ENCODE assay signal across 28 mouse cellular contexts in genomic region chr4:131148042-131148747, GRCm38 (mm10).
DNase-seq lines count a peak whose midpoint lies in the region; ATAC-seq and TF ChIP-seq lines count a peak whose summit lies in the region.
"Had no signal": no experiment of that assay in that cellular context is flagged by ENCODE, and none has a peak within 500 bp of the region (broad histone marks: within the 10 kb centered on the region; RNA-seq: fewer than 3 reads in every experiment).

No protein-coding gene starts in this region.

- TF ChIP-seq CTCF in hindbrain, postnatal 0 days (IDR thresholded peaks at IDR 0.05; ENCODE audit: low read depth) = no peak
- no peak for TF ChIP-seq CTCF in brain, embryonic 14.5 days (IDR thresholded peaks at IDR 0.05; ENCODE audit: borderline replicate concordance, extremely low read depth, insufficient read depth, insufficient read length)

- no peaks in the 10 kb centered on the region for H3K9me3 ChIP-seq in hindbrain, embryonic 13.5 days
- H3K9me3 ChIP-seq in hindbrain, postnatal 0 days (ENCODE audit: low read length) = no peaks in the 10 kb centered on the region
- H3K9me3 ChIP-seq in heart, embryonic 11.5 days (replicated peaks; ENCODE audit: control insufficient read depth, low read length) = no peaks in the 10 kb centered on the region
- H3K9me3 ChIP-seq: limb, embryonic 10.5 days; limb, embryonic 15.5 days; midbrain, embryonic 15.5 days; stomach, embryonic 15.5 days had no signal

- peaks cover 26% of the 10 kb centered on the region; the same call in 1 of the 2 replicates for H3K27me3 ChIP-seq in hindbrain, embryonic 13.5 days
- no peaks in the 10 kb centered on the region for H3K27me3 ChIP-seq in hindbrain, postnatal 0 days (ENCODE audit: insufficient read depth, low read length)
- H3K27me3 ChIP-seq in heart, embryonic 11.5 days (ENCODE audit: control insufficient read depth, insufficient read depth, low read length) = peaks cover 10% of the 10 kb centered on the region
- H3K27me3 ChIP-seq: embryonic facial prominence, embryonic 12.5 days; limb, embryonic 15.5 days; liver, embryonic 13.5 days; midbrain, embryonic 15.5 days; stomach, embryonic 15.5 days had no signal

- no peaks in the 10 kb centered on the region for H3K36me3 ChIP-seq in hindbrain, embryonic 13.5 days
- H3K36me3 ChIP-seq in hindbrain, postnatal 0 days (ENCODE audit: insufficient read depth, low read length) = no peaks in the 10 kb centered on the region
- H3K36me3 ChIP-seq in heart, embryonic 11.5 days (ENCODE audit: control insufficient read depth, insufficient read depth, low read length) = no peaks in the 10 kb centered on the region
- H3K36me3 ChIP-seq: embryonic facial prominence, embryonic 12.5 days; limb, embryonic 10.5 days; limb, embryonic 15.5 days; liver, embryonic 13.5 days; midbrain, embryonic 15.5 days; stomach, embryonic 15.5 days had no signal

- no peak for TF ChIP-seq POLR2A in brain, embryonic 14.5 days (IDR thresholded peaks at IDR 0.05; ENCODE audit: borderline replicate concordance, extremely low read depth, insufficient read depth, insufficient read length, poor library complexity, severe bottlenecking)

- H3K9ac ChIP-seq in hindbrain, embryonic 13.5 days = no peak overlapping the region
- H3K9ac ChIP-seq in hindbrain, postnatal 0 days (replicated peaks; ENCODE audit: low read length) = no peak overlapping the region
- H3K9ac ChIP-seq in heart, embryonic 11.5 days (ENCODE audit: low read depth, low read length) = no peak overlapping the region
- H3K9ac ChIP-seq: embryonic facial prominence, embryonic 12.5 days; limb, embryonic 15.5 days; liver, embryonic 13.5 days; midbrain, embryonic 15.5 days; stomach, embryonic 15.5 days had no signal

- ATAC-seq in hindbrain, embryonic 13.5 days (ENCODE audit: low FRiP score) = no peak
- ATAC-seq in hindbrain, postnatal 0 days = no peak
- no peak for ATAC-seq in heart, embryonic 11.5 days (replicated peaks; ENCODE audit: insufficient number of reproducible peaks, low FRiP score, low TSS enrichment)
- ATAC-seq: intestine, embryonic 16.5 days; lung, postnatal 0 days; midbrain, embryonic 15.5 days; Patski had no signal

- 0 out of 2 replicates have a peak overlapping the region, but pooled peaks have one; percentile 23 for H3K27ac ChIP-seq in hindbrain, embryonic 13.5 days
- no peak overlapping the region for H3K27ac ChIP-seq in hindbrain, postnatal 0 days
- H3K27ac ChIP-seq in heart, embryonic 11.5 days (ENCODE audit: low read depth, low read length) = no peak overlapping the region
- H3K27ac ChIP-seq: embryonic facial prominence, embryonic 12.5 days; heart, adult 2 months; kidney, postnatal 0 days; limb, embryonic 10.5 days; limb, embryonic 15.5 days; liver, embryonic 13.5 days; midbrain, embryonic 15.5 days; stomach, embryonic 15.5 days had no signal

- H3K4me3 ChIP-seq in hindbrain, embryonic 13.5 days = no peak overlapping the region
- no peak overlapping the region for H3K4me3 ChIP-seq in hindbrain, postnatal 0 days (ENCODE audit: low read length)
- no peak overlapping the region for H3K4me3 ChIP-seq in heart, embryonic 11.5 days (ENCODE audit: low read depth, low read length)
- H3K4me3 ChIP-seq: embryonic facial prominence, embryonic 12.5 days; heart, adult 2 months; limb, embryonic 10.5 days; limb, embryonic 15.5 days; liver, embryonic 13.5 days; megakaryocyte, embryonic 14.5 days; midbrain, embryonic 15.5 days; stomach, embryonic 15.5 days had no signal

- DNase-seq in cerebellum, adult 18-20 months = peak; percentile 56 to 60
- DNase-seq in cerebellum, adult 8-10 months = no peak
- no peak for DNase-seq in hindbrain, postnatal 0 days (ENCODE audit: low spot score)
- peak; percentile 50 for DNase-seq in brain, embryonic 14.5 days (ENCODE audit: low read depth)
- DNase-seq in cerebellum, postnatal 10 days = peak; percentile 59 to 66
- no peak for DNase-seq in heart, adult 9 months (ENCODE audit: low spot score in 2 of 2)
- DNase-seq: adrenal gland, postnatal 14 days; heart, adult 2 months; heart, postnatal 14 days; kidney, adult 8-10 months; kidney, postnatal 4 days; liver, embryonic 13.5 days; lung, adult 18-20 months; lung, postnatal 4 days; right cerebral cortex, postnatal 25 days; thymus, postnatal 36 days had no signal

- WGBS in hindbrain, embryonic 13.5 days = 66% methylated on average over 16 of the region's 16 CpGs
- WGBS in hindbrain, postnatal 0 days = 45% methylated on average over 16 of the region's 16 CpGs
- WGBS in heart, embryonic 11.5 days (ENCODE audit: insufficient replicate concordance) = 61% methylated on average over 16 of the region's 16 CpGs

- no peak overlapping the region for H3K4me2 ChIP-seq in hindbrain, embryonic 13.5 days
- H3K4me2 ChIP-seq in hindbrain, postnatal 0 days (ENCODE audit: low read depth, low read length) = no peak overlapping the region
- H3K4me2 ChIP-seq in heart, embryonic 11.5 days = no peak overlapping the region
- H3K4me2 ChIP-seq: embryonic facial prominence, embryonic 12.5 days; limb, embryonic 15.5 days; liver, embryonic 13.5 days; midbrain, embryonic 15.5 days; stomach, embryonic 15.5 days had no signal

- peaks cover 12% of the 10 kb centered on the region for H3K4me1 ChIP-seq in hindbrain, embryonic 13.5 days (replicated peaks)
- peaks cover 5% of the 10 kb centered on the region; the same call in 1 of the 2 replicates for H3K4me1 ChIP-seq in hindbrain, postnatal 0 days (ENCODE audit: insufficient read depth, low read length)
- H3K4me1 ChIP-seq in heart, embryonic 11.5 days (ENCODE audit: control insufficient read depth, insufficient read depth, low read length) = no peaks in the 10 kb centered on the region
- H3K4me1 ChIP-seq: embryonic facial prominence, embryonic 12.5 days; limb, embryonic 15.5 days; liver, embryonic 13.5 days; megakaryocyte, embryonic 14.5 days; stomach, embryonic 15.5 days had no signal

Comparison
In these comparisons a context has a peak if more than half of its experiments do, and no peak if none do; other contexts are left out.
1. DNase-seq: peak in cerebellum, adult 18-20 months (2 of 2), brain, embryonic 14.5 days (single experiment) and cerebellum, postnatal 10 days (2 of 2); none in cerebellum, adult 8-10 months (single experiment), hindbrain, postnatal 0 days (single experiment) and heart, adult 9 months (0 of 2).